Mouse (Mus musculus): ENCODE results near the gene Mxd4.

DNA sequence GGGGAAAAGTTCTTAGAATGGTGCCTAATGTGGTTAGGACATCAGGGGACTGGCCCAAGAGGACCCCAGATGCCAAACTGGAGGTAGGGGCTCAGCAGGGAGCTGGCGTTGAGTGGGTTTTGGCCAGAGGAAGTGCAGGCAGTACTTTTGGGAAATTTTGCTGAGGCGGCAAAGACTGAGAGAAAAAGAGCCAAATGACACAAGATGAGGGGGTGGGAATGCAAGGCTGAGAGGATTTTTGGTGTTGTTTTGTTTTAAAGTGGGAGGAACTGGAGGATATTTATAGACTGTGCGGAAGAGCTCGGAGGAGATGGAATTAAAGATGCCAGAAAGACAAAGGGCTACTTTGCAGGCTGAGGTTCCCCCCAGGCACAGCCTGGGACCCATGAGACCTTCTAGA, 16.8 kb downstream of the Mxd4 start:
- TF ChIP-seq CTCF (IDR thresholded peaks at IDR 0.05; ENCODE audit: low read depth) (no peak), EP300 (optimal IDR thresholded peaks at IDR 0.05) (no peak)

Measured in stomach, postnatal 0 days (tissue).